Mouse (Mus musculus): Measurements from ENCODE around the gene Acadvl. TPM values are rescaled to one million over a fixed set of nuclear protein-coding genes. Genes with fewer than 3 reads are reported as not detected.

The Acadvl gene
- polyA plus RNA-seq (2015; fragmentation: Nextera tagmentation; extraction: Ambion mirVana) = 83.7 and 87.2 TPM in 2 replicates

DNA sequence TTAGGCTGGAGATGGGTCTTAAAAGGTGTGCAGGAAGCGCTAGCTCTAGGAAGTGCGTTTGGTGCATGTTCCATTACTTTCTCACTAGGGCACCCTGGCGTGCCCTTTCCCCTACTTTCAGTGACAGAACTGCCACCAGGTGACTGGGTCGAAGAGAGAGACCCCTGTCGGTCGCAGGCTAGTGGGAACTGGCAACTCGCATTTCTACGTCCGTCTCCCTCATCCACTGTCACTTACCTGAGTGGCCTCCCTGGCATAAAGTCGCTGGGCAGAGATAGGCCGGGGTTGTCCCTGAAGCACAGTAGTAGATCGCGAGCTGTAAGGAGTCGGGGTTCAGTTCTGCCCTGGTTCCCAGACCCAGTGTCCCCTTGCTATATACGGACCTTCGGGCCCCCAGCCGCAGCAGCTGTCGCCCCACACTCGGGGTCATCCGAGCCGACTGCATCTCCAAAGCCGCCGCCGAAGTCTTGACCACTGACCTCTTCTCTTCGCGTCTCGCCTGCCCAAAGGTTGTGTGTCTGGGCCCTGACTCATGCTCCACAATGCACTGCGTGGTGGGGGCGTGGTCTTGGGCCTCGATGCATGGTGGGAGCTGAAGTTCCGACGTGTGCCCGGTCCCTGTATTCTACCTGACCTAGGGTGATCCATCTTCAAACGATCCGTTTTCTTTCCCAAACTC, at the start of gene Acadvl:
TSS of gene Acadvl (minus strand) at position 532 of the 679 bp plus-strand sequence.
- Histone ChIP-seq H3K27me3 (no peaks in the 10 kb centered on the region), H3K4me1 (replicated peaks) (peaks cover 52% of the 10 kb centered on the region), H3K9me3 (replicated peaks) (no peaks in the 10 kb centered on the region), H3K4me3 (replicated peaks) (peak within 1 kb of the TSS; percentile 76), H3K9ac (peak within 1 kb of the TSS; percentile 89), H3K36me3 (peaks cover 36% of the 10 kb centered on the region), H3K27ac (peak within 1 kb of the TSS; percentile 78), H3K4me2 (peak within 1 kb of the TSS; percentile 86)
- WGBS (ENCODE audit: insufficient replicate concordance) = under 1% methylated on average over 35 of the region's 35 CpGs
- peak; percentile 90 for ATAC-seq (ENCODE audit: low read depth)
- peak; percentile 83 for DNase-seq

DNA sequence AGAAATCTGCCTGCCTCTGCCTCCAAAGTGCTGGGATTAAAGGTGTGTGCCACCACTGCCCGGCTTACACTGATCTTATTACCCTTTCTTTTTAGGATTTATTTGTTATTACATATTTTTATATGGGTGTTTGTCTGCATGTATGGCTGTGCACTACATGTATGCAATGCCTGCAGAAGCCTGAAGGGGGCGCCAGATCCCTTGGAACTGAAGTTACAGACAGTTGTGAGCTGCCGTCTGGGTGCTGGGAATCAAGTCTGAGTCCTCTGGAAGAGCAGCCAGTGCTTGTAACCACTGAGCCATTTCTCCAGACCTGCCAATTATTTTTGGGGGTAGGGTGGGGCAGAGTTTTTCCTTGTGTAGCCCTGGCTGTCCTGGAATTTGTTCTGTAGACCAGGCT, 47.8 kb upstream of the Acadvl start:
- WGBS (ENCODE audit: insufficient replicate concordance) = 49% methylated on average over 3 of the region's 3 CpGs

DNA sequence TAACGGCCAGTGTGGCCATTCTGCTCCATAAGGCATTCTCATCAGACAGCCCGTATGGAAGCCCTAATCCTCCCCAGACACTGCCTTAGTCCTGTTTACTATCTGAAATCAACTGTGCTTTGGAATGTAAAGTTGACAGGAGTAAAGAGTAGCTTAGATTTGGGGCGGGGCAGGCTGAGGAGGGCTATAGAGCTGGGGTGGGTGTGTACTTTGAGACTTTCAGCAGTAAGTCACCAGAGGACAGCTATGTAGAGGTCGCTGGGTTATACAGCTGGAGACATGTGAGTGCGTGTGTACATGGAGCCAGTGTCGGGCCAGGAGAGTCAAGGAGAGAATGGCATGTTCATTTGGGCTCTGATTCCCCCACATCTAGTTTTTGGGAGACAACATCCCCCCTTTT, 44.7 kb upstream of the Acadvl start:
- Histone ChIP-seq H3K4me1 (replicated peaks) (peaks cover 6% of the 10 kb centered on the region), H3K36me3 (no peaks in the 10 kb centered on the region), H3K9ac (no peak overlapping the region), H3K4me2 (no peak overlapping the region), H3K27ac (no peak overlapping the region), H3K4me3 (replicated peaks) (no peak overlapping the region), H3K9me3 (replicated peaks) (no peaks in the 10 kb centered on the region), H3K27me3 (no peaks in the 10 kb centered on the region)
- no peak for DNase-seq
- ATAC-seq (ENCODE audit: low read depth) = no peak
- WGBS (ENCODE audit: insufficient replicate concordance) = 44% methylated on average over 6 of the region's 6 CpGs

More for the DNA sequence above, 47.8 kb upstream of the Acadvl start:
- Histone ChIP-seq H3K9me3 (replicated peaks) (no peaks in the 10 kb centered on the region), H3K9ac (no peak overlapping the region), H3K4me2 (no peak overlapping the region), H3K4me3 (replicated peaks) (no peak overlapping the region), H3K27ac (no peak overlapping the region), H3K27me3 (no peaks in the 10 kb centered on the region), H3K4me1 (replicated peaks) (0 out of 2 replicates have a peak, but pooled peaks cover 2% of the 10 kb centered on the region), H3K36me3 (no peaks in the 10 kb centered on the region)
- DNase-seq (no peak), ATAC-seq (ENCODE audit: low read depth) (no peak)

DNA sequence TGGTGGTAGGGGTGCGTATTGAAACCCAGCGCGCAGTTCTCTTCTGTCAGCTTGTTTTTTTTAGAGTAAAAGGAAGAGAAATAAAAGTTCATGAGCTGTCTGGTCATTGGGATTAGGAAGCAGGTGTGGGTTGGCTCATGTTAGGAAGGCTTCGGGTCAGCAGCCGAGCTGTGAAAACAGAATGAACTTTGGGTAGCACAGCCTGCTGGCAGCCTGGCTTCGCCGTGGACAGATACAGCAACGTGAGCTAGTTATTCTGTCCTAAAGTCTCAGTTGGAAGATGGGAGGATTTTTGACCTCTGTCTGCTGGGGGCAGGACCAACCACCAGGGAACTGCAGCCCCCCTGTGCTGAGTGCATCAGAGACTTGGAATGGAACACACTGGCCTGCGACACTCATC, 42.6 kb upstream of the Acadvl start:
- Histone ChIP-seq H3K9ac (no peak overlapping the region), H3K27me3 (no peaks in the 10 kb centered on the region), H3K27ac (no peak overlapping the region), H3K4me3 (replicated peaks) (no peak overlapping the region), H3K4me1 (replicated peaks) (peaks cover 11% of the 10 kb centered on the region), H3K36me3 (no peaks in the 10 kb centered on the region), H3K9me3 (replicated peaks) (no peaks in the 10 kb centered on the region), H3K4me2 (no peak overlapping the region)
- ATAC-seq (ENCODE audit: low read depth) (no peak), DNase-seq (no peak)
- 81% methylated on average over 9 of the region's 9 CpGs for WGBS (ENCODE audit: insufficient replicate concordance)

DNA sequence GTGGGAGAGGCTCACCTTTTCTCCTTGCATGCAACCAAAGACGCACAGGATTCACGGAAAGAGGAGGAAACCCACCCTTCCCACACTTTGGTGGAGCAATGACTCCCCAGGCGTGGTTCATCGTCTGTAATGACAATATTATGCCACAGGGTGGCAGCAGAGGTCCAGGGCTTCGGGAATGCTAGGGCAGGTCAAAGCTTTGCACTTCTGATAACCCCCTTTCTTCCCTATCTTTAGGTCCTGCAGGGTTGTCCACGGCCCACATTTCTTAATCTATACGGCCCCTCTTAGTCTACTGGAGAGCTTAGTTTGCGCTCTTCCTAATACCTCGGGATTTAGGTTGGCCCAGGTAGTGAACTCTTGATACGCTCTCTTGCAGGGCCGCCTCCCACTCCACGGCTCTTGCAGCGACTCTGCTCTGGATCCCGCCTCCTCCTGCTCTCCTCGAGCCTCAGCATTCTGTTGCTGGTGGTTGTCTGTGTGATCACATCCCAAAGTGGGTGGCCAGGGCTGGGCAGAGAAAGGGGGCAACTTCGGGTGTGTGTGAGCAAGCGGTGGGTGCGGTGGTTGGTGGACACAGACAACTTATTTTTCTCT, 40.5 kb upstream of the Acadvl start:
- WGBS (ENCODE audit: insufficient replicate concordance) = 27% methylated on average over 17 of the region's 18 CpGs
- Histone ChIP-seq H3K27me3 (no peaks in the 10 kb centered on the region), H3K4me2 (peak overlapping the region; percentile 34), H3K9ac (no peak overlapping the region), H3K36me3 (no peaks in the 10 kb centered on the region), H3K4me1 (replicated peaks) (peaks cover 11% of the 10 kb centered on the region), H3K9me3 (replicated peaks) (no peaks in the 10 kb centered on the region), H3K4me3 (replicated peaks) (no peak overlapping the region), H3K27ac (no peak overlapping the region)
- DNase-seq (peak; percentile 61), ATAC-seq (ENCODE audit: low read depth) (peak; percentile 37)

DNA sequence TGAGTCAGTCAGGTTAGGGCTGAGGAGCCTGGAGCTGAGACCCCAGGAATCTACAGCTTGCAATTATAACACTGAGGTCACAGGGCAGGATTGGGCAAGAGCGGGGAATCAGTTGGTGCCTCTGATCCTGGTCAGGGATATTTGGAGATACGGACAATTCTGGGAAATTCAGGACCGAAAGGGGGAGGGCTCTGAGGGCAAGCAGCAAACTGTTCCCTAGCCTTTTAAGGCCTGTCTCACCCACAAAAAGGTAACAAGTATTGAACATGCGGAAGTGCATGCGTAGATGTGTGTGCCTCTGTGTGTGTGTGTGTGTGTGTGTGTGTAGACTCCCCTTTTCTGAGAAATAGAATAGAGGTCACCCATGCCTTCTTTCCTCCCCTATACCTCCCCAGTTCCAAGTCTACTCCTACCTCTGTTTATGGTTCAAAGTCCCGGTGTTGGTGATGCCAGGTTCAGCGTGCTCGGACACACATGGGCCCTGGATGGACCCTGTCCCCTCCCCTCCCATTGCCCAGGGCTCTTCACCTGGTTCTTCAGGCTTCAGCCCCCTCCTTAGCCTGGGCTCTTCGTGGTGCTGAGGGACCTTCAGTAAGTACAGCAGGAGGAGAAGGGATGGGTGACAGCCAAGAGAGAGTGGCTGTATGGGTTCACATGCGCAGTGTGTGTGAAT, 38.8 kb upstream of the Acadvl start, which contains the start of gene Asgr1:
TSS of gene Asgr1 (plus strand) at position 188 of the 673 bp plus-strand sequence.
- Histone ChIP-seq H3K36me3 (no peaks in the 10 kb centered on the region), H3K9me3 (replicated peaks) (no peaks in the 10 kb centered on the region), H3K27ac (no peak within 1 kb of the TSS), H3K9ac (no peak within 1 kb of the TSS), H3K4me2 (no peak within 1 kb of the TSS), H3K27me3 (no peaks in the 10 kb centered on the region), H3K4me3 (replicated peaks) (no peak within 1 kb of the TSS), H3K4me1 (replicated peaks) (peaks cover 11% of the 10 kb centered on the region)
- 69% methylated on average over 10 of the region's 10 CpGs for WGBS (ENCODE audit: insufficient replicate concordance)
- peak; percentile 43 for ATAC-seq (ENCODE audit: low read depth)
- no peak for DNase-seq

DNA sequence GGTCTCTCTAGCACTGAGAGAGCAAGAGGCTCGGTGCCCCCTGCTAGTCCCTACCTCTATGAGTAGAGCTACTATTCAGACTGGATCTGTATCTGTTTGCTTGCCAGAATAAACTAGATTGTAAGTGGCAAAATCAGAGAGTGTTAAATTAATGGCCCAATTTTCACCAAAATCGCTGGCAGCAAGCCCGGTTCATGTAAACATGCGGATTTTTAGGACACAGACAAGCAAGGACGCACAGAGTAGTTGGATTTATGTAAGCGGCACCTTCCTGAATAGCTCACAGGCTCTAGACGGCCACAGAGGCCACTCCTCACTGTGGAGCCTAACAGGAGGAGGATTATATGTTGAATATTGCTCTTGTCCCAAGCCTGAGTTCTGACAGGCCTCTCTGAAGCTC, 37.9 kb upstream of the Acadvl start:
- ATAC-seq (ENCODE audit: low read depth) (no peak), DNase-seq (no peak)
- WGBS (ENCODE audit: insufficient replicate concordance) = 62% methylated on average over 7 of the region's 7 CpGs
- no peaks in the 10 kb centered on the region for H3K9me3 ChIP-seq (replicated peaks)
- no peaks in the 10 kb centered on the region for H3K36me3 ChIP-seq
- no peak overlapping the region for H3K4me2 ChIP-seq
- no peak overlapping the region for H3K27ac ChIP-seq
- peaks cover 11% of the 10 kb centered on the region for H3K4me1 ChIP-seq (replicated peaks)
- no peaks in the 10 kb centered on the region for H3K27me3 ChIP-seq
- H3K9ac ChIP-seq = no peak overlapping the region
- no peak overlapping the region for H3K4me3 ChIP-seq (replicated peaks)

DNA sequence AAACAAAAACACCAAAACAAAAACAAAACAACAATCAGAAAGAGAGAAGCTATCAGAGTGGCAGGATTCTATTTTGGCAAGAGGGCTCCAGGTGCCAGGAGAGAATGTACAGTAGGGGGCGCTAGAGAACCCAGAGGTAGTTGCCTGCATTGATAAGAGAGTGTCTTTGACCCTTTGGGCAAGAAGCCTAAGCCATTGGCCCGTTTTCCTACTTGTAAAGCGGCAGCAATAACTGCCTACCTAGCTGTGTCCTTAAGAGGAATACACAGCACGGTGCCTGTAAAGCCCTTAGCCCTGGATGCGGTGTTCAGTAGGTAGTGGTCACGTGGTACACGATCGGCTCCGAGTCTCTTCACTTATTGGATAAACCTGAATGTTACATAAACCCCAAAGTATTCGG, 34.6 kb upstream of the Acadvl start:
- no peaks in the 10 kb centered on the region for H3K27me3 ChIP-seq
- H3K36me3 ChIP-seq = no peaks in the 10 kb centered on the region
- H3K9me3 ChIP-seq (replicated peaks) = no peaks in the 10 kb centered on the region
- no peak overlapping the region for H3K4me3 ChIP-seq (replicated peaks)
- H3K4me1 ChIP-seq (replicated peaks) = peaks cover 5% of the 10 kb centered on the region
- no peak overlapping the region for H3K9ac ChIP-seq
- no peak overlapping the region for H3K27ac ChIP-seq
- H3K4me2 ChIP-seq = no peak overlapping the region
- WGBS (ENCODE audit: insufficient replicate concordance) = 53% methylated on average over 10 of the region's 10 CpGs
- ATAC-seq (ENCODE audit: low read depth) = no peak
- no peak for DNase-seq

DNA sequence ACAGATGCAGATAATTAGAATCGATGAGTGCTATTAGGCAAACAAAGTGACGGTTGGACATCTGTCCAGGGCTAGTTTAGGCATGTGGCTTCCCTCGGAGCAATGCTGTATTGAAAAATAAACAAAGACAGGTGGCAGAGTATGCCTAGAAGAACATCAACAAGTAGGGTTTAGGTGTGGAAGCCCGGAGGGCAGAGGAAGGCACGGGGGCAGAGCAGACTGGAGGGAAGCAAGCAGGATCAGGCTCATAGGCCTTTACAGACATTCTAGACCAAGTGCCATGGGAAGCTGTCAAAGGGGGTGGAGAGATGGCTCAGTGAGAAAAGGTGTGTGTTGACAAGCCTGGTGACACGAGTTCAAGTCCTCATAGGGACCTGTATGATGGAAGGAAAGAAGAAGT, 34.2 kb upstream of the Acadvl start:
- H3K27me3 ChIP-seq = no peaks in the 10 kb centered on the region
- ATAC-seq (ENCODE audit: low read depth) = no peak
- WGBS (ENCODE audit: insufficient replicate concordance) = 65% methylated on average over 6 of the region's 6 CpGs
- H3K4me2 ChIP-seq = no peak overlapping the region
- no peak for DNase-seq
- H3K27ac ChIP-seq = no peak overlapping the region
- no peaks in the 10 kb centered on the region for H3K9me3 ChIP-seq (replicated peaks)
- H3K36me3 ChIP-seq = 0 out of 2 replicates have a peak, but pooled peaks cover 2% of the 10 kb centered on the region
- H3K4me1 ChIP-seq (replicated peaks) = peaks cover 5% of the 10 kb centered on the region
- H3K9ac ChIP-seq = no peak overlapping the region
- H3K4me3 ChIP-seq (replicated peaks) = no peak overlapping the region

DNA sequence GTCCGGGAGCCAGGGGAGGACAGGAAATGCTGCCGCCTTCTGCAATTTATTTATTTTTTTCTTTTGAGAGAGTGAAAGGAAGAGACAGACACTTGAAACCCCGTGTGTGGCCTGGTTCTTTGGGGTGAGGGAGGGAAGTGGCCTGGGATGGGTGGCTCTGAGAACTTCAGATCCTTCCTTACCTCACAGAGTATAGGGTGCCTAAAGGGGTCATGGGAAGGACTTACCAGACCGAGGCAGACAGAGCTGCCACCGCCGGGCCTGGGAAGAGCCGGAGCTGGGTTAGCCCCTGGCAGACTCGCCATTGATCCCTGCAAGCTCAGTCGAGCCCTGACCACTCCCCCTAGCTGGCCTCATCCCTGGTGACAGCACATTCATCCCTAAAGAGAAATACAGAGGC, 30.2 kb upstream of the Acadvl start:
- ATAC-seq (ENCODE audit: low read depth) (no peak), DNase-seq (no peak)
- no peak overlapping the region for H3K4me3 ChIP-seq (replicated peaks)
- WGBS (ENCODE audit: insufficient replicate concordance) = 66% methylated on average over 9 of the region's 9 CpGs
- no peaks in the 10 kb centered on the region for H3K27me3 ChIP-seq
- H3K36me3 ChIP-seq = 0 out of 2 replicates have a peak, but pooled peaks cover 4% of the 10 kb centered on the region
- H3K4me1 ChIP-seq (replicated peaks) = peaks cover 3% of the 10 kb centered on the region; the same call in 1 of the 2 replicates
- H3K9ac ChIP-seq = no peak overlapping the region
- H3K9me3 ChIP-seq (replicated peaks) = no peaks in the 10 kb centered on the region
- H3K27ac ChIP-seq = no peak overlapping the region
- H3K4me2 ChIP-seq = no peak overlapping the region

DNA sequence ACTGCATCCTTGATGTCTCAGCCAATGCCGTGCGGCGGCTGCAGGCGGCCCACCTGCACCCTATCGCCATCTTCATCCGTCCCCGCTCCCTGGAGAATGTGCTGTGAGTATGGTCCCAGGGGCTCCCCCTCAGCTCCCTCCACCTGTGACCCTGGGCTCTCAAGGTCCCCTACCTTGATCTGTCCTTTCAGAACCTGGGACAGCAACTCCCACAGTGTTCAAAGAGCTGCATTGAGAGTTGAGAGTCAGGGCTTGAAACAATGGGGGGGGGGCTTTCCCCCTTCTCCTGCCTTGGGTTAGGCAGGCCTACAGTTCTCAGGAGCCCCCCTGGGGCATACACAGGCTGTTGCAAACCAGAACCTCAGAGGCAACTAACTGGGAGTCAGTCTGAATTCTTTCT, 28.5 kb upstream of the Acadvl start:
- DNase-seq (no peak), ATAC-seq (ENCODE audit: low read depth) (no peak)
- H3K27ac ChIP-seq = no peak overlapping the region
- peaks cover 5% of the 10 kb centered on the region; the same call in 1 of the 2 replicates for H3K4me1 ChIP-seq (replicated peaks)
- 84% methylated on average over 7 of the region's 7 CpGs for WGBS (ENCODE audit: insufficient replicate concordance)
- H3K9me3 ChIP-seq (replicated peaks) = no peaks in the 10 kb centered on the region
- H3K36me3 ChIP-seq = 0 out of 2 replicates have a peak, but pooled peaks cover 6% of the 10 kb centered on the region
- no peak overlapping the region for H3K4me2 ChIP-seq
- H3K9ac ChIP-seq = no peak overlapping the region
- no peak overlapping the region for H3K4me3 ChIP-seq (replicated peaks)
- no peaks in the 10 kb centered on the region for H3K27me3 ChIP-seq
